Mouse (Mus musculus) kidney, adult 2 months (tissue): ENCODE measurements at regions not wholly inside any gene's neighbourhood (a gene's known extent, or its start where the extent isn't known, plus 50 kb on each side); places are given as distances from the start of the nearest gene placed in this dataset.

Experiments used
- DNase-seq: peaks from one replicate; pipeline ENCODE4 v3.0.0; 2021
- H3K27ac ChIP-seq: fragments of 200-500 bp; 2 replicates; pipeline ENCODE4 v1.5.1; 2012; ENCODE audit warnings: low read depth, low read length, control low read depth, inconsistent platforms; ENCODE audit not compliant: insufficient read depth
- H3K27me3 ChIP-seq: fragments of 200-500 bp; replicated peaks from 2 replicates; pipeline ENCODE4 v1.6.1; 2012; ENCODE audit warnings: mild to moderate bottlenecking, moderate library complexity, low read length, inconsistent platforms; ENCODE audit not compliant: control insufficient read depth, insufficient read depth
- H3K36me3 ChIP-seq: fragments of 200-500 bp; 2 replicates; pipeline ENCODE4 v1.6.1; 2012; ENCODE audit warnings: mild to moderate bottlenecking, moderate library complexity, low read length, inconsistent platforms; ENCODE audit not compliant: control insufficient read depth, insufficient read depth
- H3K4me1 ChIP-seq: fragments of 200-500 bp; 2 replicates; pipeline ENCODE4 v1.6.1; 2011; ENCODE audit warnings: low read length; ENCODE audit not compliant: control insufficient read depth, insufficient read depth
- H3K4me3 ChIP-seq: fragments of 200-500 bp; 2 replicates; pipeline ENCODE4 v1.5.1; 2011; ENCODE audit warnings: mild to moderate bottlenecking, low read depth, low read length, control low read depth; ENCODE audit not compliant: insufficient read depth
- CTCF ChIP-seq: fragments of 200-500 bp; conservative IDR thresholded peaks from 2 replicates; pipeline ENCODE4 v1.5.1; 2011; ENCODE audit warnings: low read depth, mild to moderate bottlenecking, control low read depth, low read length, moderate library complexity, mixed read lengths; ENCODE audit not compliant: insufficient read depth, insufficient read length
- POLR2A ChIP-seq: fragments of 200-500 bp; IDR thresholded peaks from one replicate; pipeline ENCODE4 v1.6.1; 2011; ENCODE audit warnings: low read depth, low read length, control low read depth
- WGBS: fragments of 180-500 bp; shearing (Covaris S2); methylation state at CpG from one replicate; pipeline ENCODE4 v1.1.7; 2018; 5-methylcytosine and 5-hydroxymethylcytosine counted together

DNA sequence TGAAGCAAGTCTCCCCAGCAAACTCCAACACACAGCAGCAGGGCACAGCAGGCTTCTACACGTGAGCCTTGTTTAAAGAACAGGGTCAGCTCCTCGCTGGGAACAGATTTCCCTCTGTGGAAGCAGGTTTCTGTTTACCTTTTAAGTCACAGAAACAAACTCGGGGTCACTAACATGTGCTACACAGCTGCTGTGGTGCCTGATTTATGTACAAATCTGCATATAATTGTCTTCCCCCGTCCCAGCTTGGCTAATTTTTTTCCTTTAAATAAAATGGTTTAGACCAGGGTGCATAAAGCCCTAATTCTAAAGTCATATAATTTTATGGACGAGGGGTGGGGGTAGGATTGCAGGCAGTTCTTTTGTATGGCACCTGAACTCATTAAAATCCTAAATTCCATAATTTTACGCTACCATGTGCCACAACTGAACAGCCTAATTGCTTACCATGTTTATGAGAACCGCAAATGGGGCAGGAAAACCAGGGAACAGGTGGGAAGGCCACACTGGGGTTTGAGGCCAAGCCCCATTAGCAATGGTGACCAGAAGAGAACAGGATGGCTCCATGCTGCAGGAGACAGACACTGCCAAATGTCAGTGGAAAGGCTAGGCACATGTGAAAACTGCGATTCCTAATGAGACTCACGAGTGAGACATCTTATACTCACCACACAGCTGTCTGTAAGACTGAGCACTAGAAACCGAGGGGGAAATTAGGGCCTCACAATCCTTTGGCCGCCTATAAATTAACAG is 258.8 kb upstream of the Clint1 start:
- Histone ChIP-seq H3K27ac (no peak overlapping the region), H3K4me1 (no peaks in the 10 kb centered on the region), H3K36me3 (no peaks in the 10 kb centered on the region), H3K4me3 (no peak overlapping the region), H3K27me3 (no peaks in the 10 kb centered on the region)
- TF ChIP-seq CTCF = no peak
- TF ChIP-seq POLR2A = no peak
- DNase-seq = no peak
- WGBS = 52% methylated on average over 11 of the region's 11 CpGs

- Histone ChIP-seq H3K27ac (no peak overlapping the region), H3K36me3 (no peaks in the 10 kb centered on the region), H3K27me3 (no peaks in the 10 kb centered on the region), H3K4me3 (no peak overlapping the region), H3K4me1 (no peaks in the 10 kb centered on the region)
- TF ChIP-seq CTCF (no peak), POLR2A (no peak)
- 62% methylated on average over 6 of the region's 6 CpGs for WGBS
- DNase-seq = no peak
These were observed 256.5 kb upstream of the Clint1 start for GRCm38 (mm10) chr11:45595372-45595771.

DNA sequence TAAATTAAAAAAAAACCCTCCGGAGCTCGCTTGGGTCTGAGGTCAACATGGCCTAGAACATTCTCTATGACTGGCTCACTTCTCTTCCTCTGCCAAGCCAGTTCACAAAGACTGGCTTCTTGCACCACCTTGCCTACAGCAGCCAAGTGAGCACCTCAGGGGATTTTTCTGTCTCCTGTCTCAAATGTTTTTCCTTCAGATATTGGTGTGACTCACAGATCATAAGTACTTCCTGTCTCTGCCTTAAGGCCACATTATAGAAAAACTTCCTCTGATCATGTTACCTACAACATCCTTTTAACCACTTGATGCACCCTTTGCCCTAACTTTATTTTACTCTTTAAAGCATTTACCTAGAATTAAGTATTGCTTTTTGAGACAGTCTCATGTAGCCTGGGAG is 230.0 kb upstream of the Clint1 start:
- TF ChIP-seq POLR2A (no peak), CTCF (no peak)
- no peaks in the 10 kb centered on the region for H3K4me1 ChIP-seq
- H3K4me3 ChIP-seq = no peak overlapping the region
- no peaks in the 10 kb centered on the region for H3K27me3 ChIP-seq
- DNase-seq = no peak
- H3K36me3 ChIP-seq = no peaks in the 10 kb centered on the region
- no peak overlapping the region for H3K27ac ChIP-seq
- WGBS = 92% methylated on average over 2 of the region's 2 CpGs

GRCm38 (mm10) chr11:45622701-45623100 is 229.2 kb upstream of the Clint1 start:
- H3K36me3 ChIP-seq = no peaks in the 10 kb centered on the region
- H3K27me3 ChIP-seq = no peaks in the 10 kb centered on the region
- 65% methylated on average over 5 of the region's 5 CpGs for WGBS
- H3K27ac ChIP-seq = no peak overlapping the region
- no peaks in the 10 kb centered on the region for H3K4me1 ChIP-seq
- TF ChIP-seq POLR2A (no peak), CTCF (no peak)
- H3K4me3 ChIP-seq = no peak overlapping the region
- DNase-seq = no peak

DNA sequence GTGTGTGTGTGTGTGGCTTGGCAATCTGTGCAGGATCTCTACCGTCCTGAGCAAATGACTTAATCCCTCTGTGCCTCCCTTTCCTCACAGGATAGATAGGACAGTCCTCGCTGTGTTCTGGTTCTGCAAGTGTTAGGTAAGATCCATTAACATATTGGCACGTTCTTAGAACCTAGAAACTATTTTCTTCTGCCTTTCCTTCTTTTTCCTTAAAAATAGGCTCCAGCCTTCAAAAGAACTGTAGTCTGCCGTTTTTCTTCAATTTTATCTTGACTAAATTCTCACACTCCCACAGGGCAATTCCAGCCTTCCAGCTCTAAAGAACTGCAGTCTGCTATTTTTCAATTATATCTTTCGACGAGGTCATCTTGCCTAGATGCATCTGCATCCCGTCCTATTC is 227.6 kb upstream of the Clint1 start:
- TF ChIP-seq POLR2A (no peak), CTCF (no peak)
- DNase-seq = no peak
- Histone ChIP-seq H3K4me1 (no peaks in the 10 kb centered on the region), H3K36me3 (no peaks in the 10 kb centered on the region), H3K4me3 (no peak overlapping the region), H3K27ac (no peak overlapping the region), H3K27me3 (no peaks in the 10 kb centered on the region)
- WGBS = 77% methylated on average over 7 of the region's 7 CpGs

DNA sequence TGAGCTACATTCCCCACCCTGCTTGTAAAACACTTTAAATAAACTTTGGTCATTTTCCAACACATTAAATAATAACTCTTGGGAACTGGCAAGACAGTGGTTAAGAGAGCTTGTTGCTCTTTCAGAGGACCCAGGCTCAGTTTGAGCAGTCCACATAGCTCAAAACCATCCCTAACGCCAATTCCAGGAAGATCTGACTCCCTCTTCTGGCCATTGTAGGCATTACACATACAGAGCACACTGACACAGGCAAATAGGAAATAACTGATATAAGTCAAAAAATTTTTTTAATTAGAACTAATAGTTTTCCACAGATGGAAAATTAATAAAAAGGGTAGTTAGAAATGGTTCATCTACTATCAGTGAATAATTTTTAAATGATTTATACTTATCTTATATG is 222.6 kb upstream of the Clint1 start:
- DNase-seq = peak; percentile 10
- no peaks in the 10 kb centered on the region for H3K36me3 ChIP-seq
- TF ChIP-seq CTCF = peak; percentile 29; the same call in 1 of the 2 replicates
- no peak for TF ChIP-seq POLR2A
- WGBS = 31% methylated on average over 1 of the region's 1 CpGs
- H3K27ac ChIP-seq = no peak overlapping the region
- no peaks in the 10 kb centered on the region for H3K27me3 ChIP-seq
- no peak overlapping the region for H3K4me3 ChIP-seq
- H3K4me1 ChIP-seq = no peaks in the 10 kb centered on the region

DNA sequence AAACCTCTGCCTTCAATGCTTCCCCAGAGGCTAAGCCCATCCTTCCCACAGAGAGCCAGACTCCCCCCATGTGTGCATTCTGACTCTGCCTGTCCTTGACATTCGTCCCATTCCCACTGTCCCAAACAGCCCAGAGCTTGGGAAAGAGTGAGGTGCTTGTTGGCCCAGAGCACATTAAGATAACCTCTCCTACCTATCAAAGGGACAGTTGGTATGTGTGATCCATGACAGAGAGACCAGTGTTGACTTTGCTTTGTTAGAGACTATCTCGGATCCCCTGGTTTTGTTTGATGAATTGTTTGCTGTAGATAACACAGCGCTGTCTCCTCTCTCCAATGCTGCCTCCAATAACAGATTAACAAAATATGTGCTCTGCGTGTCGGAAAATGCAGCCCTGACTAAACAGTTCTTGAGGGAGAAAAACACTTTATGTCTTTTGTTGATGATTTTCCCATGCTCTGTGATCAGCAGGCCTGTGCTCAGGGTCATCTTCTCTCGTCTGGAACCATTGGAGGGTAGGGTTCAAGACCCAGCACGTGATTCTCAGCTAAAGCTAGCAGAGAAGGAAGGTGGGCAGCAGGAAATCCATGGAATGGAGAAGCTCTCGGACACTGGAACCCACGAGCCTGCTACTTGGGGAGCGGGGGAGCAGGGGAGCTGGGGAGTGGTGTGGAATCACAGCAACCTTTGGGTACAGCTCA is 217.2 kb upstream of the Clint1 start:
- 76% methylated on average over 10 of the region's 10 CpGs for WGBS
- Histone ChIP-seq H3K36me3 (no peaks in the 10 kb centered on the region), H3K27me3 (no peaks in the 10 kb centered on the region), H3K4me3 (no peak overlapping the region), H3K4me1 (no peaks in the 10 kb centered on the region), H3K27ac (no peak overlapping the region)
- DNase-seq = no peak
- TF ChIP-seq CTCF (no peak), POLR2A (no peak)
